Mouse (Mus musculus): ENCODE measurements at regions not wholly inside any gene's neighbourhood (a gene's known extent, or its start where the extent isn't known, plus 50 kb on each side); places are given as distances from the start of the nearest gene placed in this dataset.

DNA sequence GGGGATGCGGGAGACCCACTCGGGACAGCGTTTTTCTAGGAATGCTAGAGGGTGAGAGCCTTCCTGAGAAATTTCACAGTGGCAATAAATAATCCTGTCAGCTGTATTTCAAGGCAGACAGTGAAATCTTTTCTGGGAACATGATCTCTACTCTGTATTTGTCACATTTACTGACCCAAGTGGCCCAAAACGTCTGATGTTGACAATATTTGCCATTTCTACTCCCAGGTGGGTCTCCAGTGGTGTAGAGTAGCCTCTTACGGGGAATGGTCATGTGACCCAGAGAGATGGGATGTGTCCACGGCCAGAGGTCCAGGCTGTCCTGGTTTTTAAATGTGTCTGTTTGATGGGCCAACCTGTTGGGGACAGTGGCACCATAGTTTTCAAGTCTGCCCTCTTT, 183.5 kb downstream of the Pten start:
- DNase-seq: no peak

DNA sequence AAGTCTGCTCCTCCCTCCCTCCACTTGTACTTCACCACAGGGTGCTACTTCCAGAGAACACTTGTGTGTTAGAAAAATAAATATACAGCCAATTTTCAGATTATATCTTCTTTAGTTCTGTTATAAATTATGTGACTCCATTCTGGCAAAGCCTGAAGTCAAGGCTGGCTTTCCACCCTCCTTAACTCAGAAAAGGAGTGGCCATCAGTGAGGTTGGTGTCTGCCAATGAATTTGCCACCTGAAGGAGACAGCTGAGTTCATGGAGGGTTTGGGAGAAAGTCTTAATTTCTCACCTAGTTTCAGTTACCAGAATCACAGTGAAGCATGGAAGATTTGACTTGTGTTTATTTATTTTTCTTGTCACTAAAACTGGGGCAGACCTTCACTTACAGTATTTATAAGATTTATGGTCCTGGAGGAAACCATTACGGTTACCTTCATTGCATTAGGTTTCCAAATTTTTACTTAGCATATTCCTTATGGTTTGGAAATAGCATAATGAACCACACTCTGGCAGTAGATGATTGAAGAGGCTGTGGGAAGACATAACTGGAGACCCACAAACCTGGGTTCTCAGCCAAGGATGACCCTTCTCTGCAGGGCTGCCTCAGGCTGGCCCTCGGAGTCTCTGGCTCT, 186.4 kb downstream of the Pten start:
- DNase-seq: no peak

DNA sequence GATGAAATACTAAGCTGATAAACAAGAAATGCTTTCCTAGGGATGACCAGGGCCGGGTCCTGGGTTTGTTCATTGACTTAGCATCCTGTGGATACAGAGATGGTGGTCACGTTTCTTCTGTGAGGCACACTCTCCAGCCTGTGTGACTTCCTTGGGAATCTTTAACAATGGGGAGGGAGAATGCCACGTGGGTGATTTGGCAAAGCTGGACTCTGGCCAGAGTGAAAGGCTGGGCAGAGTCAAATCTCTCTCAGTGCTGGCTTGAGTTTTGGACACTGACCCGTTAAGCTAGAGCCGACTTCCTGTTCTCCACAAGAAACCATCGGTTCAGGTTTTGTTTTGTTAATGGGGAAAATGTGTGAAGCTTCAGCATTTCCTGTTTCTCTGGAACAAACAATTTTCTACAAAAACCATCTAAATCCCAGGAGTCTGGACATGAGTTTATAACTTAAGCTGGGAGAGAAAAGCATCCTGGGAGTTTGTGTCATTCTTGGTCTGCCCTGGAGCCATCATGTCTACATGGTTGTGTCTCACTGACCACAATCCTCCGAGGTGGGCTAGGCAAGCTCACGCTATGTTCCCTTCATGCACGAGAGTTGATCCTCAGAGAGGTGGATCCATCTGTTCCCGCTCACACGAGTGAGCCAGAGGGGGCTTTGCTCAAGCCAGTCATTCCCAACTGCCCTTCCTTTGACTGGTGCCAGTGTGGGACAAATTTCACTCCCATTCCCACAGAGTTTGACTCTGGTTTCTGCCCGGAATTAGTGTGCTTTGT, 190.0 kb downstream of the Pten start:
- no peak for DNase-seq

DNA sequence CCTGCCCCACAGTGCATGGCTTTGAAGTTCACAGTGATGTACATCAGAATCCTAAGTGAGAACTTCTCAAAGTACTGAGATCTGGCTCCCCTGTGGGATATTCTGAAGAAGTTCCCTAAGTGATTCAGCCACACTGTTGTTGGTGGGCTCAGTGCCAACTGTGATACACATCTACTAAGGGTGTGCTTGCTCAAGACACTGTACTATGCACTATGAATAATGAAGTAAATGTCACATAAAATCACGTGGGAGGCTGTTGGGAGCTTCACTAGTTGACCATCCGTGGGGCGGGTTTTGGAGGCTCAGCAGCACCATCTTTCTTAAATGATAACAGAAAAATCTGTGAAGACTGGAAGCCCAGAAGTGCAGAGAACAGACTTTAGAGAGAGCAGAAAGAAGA, 193.0 kb downstream of the Pten start:
- no peak for DNase-seq

DNA sequence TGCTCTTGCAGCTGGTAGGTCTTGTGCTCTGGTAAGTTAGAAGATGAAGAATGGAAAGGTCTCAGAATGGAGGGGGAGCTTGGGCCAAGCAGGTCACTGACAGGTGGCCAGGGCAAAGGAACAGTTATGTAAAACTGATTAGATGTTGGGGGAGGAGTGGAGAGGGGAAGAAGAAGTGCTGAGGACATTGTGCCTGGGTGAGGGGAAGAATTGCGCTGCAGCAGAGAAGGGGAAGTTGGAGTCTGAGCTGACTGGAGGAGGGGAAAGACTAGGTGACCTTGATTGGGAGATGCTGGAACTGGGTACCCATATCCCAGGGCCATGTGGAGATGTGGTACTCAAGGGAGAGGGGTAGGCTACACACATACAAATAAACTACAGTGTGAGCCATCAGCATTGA, 193.5 kb downstream of the Pten start:
- no peak for DNase-seq

DNA sequence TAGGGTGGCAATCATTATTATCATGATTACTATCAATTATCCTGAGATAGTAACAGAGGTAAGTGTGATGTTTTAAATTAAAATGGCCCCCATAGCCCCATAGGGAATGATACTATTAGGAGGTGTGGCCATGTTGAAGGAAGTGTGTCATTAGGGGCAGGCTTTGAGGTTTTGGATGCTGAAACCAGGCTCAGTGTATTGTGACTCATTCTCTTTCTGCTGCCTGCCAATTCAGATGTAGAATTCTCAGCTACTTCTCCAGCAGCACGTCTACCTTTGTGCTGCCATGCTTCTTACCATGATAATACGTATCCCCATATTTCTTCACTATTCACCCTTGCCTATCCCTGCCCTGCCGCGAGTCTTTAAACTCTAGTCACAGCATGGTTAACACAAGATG, 195.1 kb downstream of the Pten start:
- no peak for DNase-seq

DNA sequence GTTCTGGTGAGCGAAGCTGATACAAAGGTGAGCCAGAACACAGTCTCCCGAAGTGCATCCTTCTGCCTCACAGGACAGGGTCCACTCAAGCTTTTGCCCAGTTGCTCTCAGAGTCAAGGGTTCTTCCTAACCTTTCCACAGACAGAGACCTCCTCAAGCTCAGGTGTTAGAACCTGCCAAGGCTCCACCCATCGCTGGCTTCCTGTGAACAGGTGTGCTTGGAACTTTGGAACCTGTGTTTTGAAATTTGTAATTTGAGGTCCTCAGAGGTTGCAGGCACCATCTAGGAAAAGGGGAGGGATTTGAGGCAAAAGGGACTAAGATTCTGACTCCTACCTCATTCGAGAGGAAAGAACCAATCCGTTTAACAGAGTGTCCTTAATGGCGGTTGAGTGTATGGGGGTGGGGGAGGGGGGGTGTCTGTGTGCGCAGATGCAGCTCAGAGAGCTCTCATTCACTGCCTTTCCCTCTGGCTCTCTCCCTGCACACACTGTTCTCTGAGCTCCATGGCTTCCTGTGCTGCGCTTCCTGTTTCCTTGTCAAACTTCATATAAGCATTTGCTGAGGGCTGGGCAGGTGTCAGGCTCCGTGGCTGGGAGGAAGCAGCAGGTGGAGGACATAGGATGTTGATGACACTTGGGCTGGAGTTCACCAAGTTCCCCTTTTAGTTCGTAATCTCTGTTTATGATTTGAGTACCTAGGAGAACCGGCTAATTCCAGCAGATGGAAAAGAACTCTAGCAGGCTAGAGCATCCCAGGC, 195.8 kb downstream of the Pten start:
- DNase-seq: no peak

DNA sequence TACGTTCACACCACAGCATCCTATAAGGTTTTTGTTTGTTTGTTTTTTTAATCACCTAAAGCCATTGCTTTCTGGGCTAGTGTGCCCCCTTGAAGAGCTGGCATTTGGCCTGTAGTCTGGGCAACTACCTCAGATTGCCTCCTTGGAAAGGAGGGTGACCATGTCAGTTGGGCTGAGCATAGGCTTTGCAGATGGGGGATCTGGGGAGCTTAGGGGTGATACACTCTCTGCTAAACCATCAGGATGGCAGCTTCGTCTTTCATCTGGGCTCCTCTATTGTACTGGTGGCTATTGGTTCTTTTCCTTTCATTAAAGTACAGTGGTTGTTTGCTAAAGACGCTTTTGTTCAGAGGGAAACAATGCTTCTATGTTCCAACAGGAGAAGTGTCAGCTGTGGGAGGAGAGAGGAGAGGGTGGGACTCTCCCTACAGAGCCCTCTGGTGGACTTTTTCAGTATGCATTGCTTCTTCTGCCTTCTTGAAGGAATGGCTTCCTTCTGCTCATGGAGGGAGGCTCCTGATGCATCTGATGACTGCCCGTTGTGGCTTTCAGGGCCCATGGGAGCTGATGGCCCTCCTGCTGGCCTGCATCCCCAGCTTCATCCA, 196.8 kb downstream of the Pten start:
- peak; percentile 51 for DNase-seq

DNA sequence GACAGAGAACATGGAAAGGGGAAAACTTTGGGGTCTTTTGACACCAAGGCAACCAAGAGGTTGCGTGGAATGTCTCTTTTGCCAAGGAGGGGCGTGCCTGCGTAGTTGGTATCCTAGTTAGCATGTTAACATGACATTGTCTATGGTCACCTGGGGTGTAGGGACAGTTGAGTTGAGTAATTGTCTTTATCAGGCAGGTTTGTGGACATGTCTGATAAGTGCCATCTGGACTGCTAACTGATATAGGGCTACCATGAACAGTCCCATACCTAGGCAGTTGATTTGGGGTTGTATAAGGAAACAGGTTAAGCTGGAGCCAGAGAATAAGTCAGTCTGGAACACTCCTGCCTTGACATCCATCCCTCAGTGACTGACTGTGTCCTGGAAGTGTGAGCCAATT, 197.6 kb downstream of the Pten start:
- DNase-seq: no peak

DNA sequence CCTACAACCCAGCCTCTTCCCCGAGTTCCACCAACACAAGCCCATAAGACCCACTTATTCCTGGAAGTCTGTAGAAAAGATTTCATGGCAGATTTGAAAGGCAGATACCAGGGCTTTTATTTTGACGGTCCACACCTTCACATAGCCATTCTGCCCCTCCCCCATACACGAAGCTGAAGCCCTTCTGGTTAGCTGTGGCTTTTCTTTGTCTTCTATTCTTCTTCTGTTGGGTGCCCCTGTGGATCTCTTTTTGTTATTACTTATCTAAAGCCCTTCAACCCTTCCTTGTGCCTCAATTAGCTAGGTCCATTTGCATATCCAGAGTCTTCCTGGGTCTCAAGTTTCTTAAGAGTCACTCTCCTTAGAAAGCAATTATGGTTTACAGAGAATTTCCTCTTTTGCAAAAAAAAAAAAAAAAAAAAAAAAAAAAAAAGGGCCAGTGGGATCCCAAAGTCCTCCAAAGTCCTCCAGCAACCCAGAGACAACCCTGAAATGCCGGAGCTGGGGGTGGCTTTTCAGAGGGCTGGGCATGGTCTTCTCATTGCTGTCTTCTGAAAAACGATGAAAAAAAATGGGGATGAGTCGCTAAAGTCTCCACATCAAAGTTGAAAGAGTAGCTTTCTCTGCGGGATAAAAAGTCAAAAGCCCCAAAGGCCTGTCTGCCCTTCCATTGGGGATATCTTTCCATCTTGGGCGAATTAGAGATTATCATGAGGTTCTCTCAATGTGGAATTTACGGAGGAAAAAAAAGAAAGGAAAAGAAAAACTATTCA, 199.0 kb downstream of the Pten start:
- no peak for DNase-seq

DNA sequence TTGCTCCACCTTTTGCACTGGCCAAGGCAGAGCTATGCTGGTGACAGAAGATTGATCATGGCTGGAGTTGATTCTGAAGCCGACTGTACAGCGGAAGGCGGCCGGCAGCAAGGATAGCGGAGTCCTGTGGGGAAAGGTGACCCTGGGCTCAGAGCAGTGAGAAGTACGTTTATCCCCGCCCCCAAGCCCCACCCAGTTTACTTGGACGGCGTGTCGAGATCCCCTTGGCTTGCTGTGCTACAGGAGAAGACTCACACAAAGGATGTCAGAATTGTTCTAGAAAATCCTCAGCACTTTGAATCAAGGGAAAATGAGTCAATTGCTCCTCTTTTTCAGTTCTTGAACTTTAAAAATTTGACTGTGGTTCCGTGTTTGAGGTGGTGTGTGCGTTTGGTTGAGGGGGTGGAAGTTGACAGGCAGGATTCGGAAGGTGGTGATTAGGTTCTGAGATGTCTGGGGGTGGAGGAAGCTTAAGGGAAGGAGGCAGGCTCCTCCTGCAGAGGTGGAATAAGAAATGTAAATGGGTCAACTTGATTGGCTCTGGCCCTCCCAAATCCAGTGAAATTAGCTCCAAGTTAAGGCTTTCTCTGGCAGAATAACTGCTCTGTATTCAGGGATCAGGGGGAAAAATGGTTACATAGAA, 199.7 kb downstream of the Pten start:
- DNase-seq: peak; percentile 20

DNA sequence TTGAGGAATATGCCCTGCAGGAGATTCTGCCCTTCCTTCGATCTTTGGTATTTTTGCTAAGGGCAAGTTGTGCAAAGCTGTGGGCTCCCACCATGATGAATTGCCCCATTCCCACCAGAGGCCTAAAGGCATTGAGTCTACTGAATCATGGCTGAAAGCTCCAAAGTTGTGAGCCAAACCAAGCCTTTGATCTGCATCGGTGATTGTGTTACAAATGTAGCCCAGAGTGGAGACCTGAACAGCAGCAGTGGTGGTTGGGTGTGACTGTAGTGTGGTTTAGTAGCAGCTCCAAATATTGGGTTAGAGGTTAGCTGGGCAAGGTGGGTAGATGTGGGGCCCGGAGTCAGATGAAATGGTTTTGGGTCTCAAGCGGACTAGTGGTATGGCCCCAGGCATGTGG, 201.0 kb downstream of the Pten start:
- DNase-seq: no peak

DNA sequence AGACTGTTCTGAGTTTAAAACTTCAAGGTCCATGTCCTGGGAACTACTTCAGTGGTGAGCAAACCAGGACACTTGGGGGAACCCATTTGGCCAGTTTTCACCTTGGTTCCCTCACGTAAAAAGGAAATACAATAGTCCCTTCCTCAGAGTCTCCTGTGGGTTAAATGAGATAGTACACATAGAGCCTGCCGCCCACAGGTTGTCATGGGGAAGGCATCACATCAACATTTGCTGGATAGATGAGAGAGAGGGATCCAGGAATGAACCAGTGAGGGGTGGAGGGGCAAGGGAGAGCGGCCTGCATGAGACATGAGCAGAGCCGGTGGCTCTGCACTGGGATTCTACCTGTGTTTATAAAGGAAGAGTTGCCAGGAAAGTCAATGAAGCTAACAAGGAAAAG, 201.5 kb downstream of the Pten start:
- no peak for DNase-seq

DNA sequence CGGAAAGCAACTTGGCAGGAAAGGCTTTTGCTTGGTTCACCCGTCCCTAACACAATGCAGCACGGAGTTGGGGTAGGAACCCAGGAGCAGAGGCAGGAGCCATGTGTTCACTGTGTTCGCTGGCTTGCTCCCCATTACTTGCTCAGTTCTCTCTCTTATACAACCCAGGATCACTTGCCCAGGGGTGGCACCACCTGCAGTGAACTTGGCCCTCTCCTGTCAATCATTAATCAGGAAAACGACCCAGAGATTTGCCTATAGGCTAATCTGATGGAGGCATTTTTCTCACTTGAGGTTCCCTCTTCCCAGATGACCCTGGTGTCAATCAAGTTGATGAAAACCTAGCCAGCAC, 202.5 kb downstream of the Pten start:
- no peak for DNase-seq

DNA sequence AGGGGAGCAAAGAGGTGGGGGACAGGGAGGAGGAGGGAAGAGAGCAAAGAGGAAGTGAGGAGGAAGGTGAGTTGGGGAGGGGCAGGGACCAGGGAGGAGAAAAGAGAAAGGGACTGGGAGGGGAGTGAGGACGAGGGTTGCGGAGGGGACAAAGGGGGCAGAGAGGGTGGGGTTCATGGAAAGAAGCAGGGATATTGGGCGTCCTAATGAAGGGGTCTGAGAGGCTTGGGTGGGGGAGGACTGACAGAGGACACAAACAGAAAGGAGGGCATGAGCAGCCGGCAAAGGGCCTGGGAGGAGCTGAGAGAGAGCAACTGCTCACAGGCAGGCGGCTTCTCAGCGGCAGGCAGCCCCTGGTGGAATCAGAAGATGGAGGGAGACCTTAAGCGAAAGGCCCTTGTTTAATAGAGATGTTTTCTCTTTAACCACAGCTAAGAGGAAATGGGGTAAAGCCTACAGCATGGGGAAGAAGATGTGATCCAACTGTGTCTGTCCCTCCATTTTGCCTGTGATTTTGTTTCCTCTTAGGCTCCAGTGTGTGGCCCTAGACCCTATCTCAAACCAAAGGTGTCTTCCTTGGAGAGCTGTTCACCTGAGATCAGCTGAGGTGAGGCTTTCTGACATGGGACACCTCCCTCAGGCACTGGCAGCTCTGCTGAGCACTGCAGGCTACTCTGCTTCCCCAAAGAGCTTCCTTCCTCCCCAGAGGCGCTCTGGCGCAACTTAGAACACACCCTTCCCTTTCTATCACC, 203.1 kb downstream of the Pten start:
- no peak for DNase-seq

DNA sequence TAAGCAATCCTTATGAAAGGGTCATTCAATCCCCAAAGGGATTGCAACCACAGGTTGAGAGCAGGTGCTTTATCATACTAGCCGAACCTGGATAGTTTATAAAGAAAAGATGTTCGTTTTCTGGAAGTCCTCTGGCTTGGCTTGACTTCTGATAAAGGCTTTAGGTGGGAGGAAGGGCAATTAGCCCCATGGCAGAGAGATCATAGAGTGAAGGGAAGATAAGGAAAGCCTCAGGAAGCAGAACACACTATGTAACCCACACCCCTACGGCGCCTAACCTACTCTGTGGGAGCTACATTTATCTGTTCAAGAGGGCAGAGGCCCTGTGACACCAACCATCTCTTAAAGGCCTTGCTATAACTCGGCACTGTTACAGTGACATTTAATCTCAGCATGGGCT, 204.2 kb downstream of the Pten start:
- no peak for DNase-seq

DNA sequence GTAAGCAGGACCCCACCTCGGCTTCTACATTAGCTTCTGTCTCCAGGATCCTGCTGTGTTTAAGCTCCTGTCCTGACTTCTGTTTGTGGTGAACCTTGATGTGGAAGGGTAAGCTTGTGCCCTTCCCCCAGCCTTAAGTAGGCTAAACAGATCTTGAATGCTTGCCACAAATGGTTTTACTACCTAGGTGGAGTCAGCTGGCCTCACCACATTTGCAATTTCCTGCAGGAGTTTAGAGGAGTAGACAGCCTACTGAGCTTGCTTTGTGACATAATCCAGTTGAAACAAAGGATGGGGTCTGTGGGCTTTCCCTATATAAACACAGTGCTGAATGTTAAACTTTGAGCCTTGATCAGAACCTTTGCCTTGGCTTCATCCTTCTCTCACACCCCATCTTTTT, 206.7 kb downstream of the Pten start:
- no peak for DNase-seq

DNA sequence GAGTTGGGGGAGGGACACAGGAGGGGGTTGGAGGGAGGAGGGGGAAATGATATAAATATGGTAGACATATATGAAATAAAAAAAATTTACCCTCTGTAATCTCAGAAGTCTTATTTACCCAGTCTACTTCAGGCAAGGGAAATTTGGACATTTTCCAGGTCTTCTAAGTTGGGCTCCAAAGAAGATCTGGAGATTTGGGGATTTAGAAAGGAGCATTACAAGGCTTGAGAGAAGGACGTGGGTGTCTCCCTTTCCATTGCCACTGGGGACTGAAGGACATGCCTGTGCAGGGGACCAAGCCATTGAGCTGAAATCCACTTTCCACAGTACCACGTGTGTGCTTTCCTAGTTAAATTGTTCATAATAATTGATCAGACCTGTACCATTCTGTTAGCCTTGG, 208.2 kb downstream of the Pten start:
- no peak for DNase-seq

DNA sequence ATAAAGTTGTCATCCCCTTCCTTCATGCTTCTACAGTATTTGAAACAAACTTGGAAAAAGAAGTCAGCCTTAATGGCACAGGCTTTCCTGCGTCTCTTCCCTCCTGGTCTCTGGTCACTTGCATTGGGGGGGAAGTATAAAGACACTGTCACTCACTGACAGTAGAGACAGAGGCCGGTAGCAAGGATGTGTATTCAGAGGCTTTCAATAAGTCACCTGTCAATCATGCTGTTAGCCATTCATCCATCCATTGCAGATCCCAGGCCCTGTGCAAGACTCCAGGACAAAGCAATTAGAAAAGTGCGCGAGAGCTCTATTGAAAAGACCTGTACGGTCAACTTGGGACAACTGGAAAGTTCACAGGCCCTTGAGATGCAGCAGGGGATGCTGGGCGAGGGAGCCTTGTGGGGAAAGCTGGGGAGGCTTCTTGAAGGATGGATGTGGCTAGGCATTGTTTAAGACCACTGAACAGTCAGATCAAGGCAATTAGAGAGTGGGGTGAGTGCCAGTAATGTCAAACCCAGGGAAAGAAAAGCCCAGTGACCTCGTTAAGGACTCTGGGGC, 212.0 kb downstream of the Pten start:
- no peak for DNase-seq

DNA sequence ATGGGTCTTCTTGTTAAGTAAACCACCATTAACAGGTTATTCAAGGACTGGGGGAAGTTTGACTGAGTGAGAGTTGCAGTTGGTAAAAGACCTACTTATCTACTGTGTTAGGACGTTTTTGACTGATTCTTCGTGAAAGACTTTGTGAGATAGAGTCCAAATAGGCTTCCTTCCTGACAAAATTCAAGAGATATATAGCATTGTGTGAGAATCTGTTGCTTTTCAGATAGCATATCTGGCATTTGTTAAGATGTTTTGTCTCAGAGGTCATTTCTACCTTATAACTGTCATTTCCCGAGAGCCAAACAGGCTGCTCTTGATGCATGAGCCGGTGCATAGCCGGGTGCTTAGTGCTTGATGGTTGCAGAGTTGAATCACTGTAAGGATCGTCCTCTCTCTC, 214.8 kb downstream of the Pten start:
- no peak for DNase-seq

DNA sequence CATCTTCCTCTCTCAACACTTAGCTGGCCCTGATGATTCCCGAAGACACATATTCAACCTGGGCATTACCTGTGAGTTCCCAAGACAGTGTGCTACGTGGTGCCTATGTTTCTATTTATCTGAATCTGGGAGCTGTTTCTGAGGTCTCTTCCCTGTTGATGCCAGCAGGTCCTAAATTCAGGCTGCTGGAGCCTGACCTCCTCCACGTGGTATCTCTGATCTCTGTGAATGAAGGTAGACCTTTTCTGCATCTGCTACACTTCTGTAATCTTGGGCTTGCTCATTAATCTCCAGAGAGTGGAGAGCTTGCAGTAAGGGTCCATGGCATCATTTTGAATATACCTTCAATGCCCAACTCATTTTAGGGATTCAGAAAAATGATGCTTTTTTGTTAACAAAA, 215.8 kb downstream of the Pten start:
- DNase-seq: no peak
